Mouse (Mus musculus) forebrain, embryonic 14.5 days (tissue): Measurements from ENCODE around the gene Tram2. TPM values are rescaled to one million over a fixed set of nuclear protein-coding genes. Genes with fewer than 3 reads are reported as not detected.

ENCODE experiments used
- ATAC-seq: fragments of 200-750 bp; cut with Nextera tagmentation; 2 replicates; pipeline ENCODE4 v1.8.0; 2017; ENCODE audit warnings: mild to moderate bottlenecking, moderate library complexity
- DNase-seq: peaks from one replicate; pipeline ENCODE4 v3.0.0-alpha.2; 2015; ENCODE audit warnings: low spot score
- H3K27ac ChIP-seq: fragments of 300-500 bp; sonication (generic); 2 replicates; pipeline ENCODE4 v1.5.1; 2014; ENCODE audit warnings: low read depth, mild to moderate bottlenecking, control low read depth, low read length, moderate library complexity
- H3K27me3 ChIP-seq: fragments of 300-500 bp; sonication (generic); replicated peaks from 2 replicates; pipeline ENCODE4 v1.6.1; 2014; ENCODE audit warnings: low read length, control low read depth, mixed read lengths; ENCODE audit not compliant: control insufficient read depth, insufficient read depth
- H3K36me3 ChIP-seq: fragments of 300-500 bp; sonication (generic); 2 replicates; pipeline ENCODE4 v1.6.1; 2014; ENCODE audit warnings: low read length, control low read depth; ENCODE audit not compliant: control insufficient read depth, insufficient read depth
- H3K4me1 ChIP-seq: fragments of 300-500 bp; sonication (generic); 2 replicates; pipeline ENCODE4 v1.6.1; 2014; ENCODE audit warnings: antibody characterized with exemption, low read length, control low read depth; ENCODE audit not compliant: control insufficient read depth, insufficient read depth
- H3K4me2 ChIP-seq: fragments of 300-500 bp; sonication (generic); 2 replicates; pipeline ENCODE4 v1.6.1; 2014; ENCODE audit warnings: mild to moderate bottlenecking, control low read depth, low read length
- H3K4me3 ChIP-seq: fragments of 300-500 bp; sonication (generic); 2 replicates; pipeline ENCODE4 v1.5.1; 2014; ENCODE audit warnings: low read depth, low read length, control low read depth
- H3K9ac ChIP-seq: fragments of 300-500 bp; sonication (generic); 2 replicates; pipeline ENCODE4 v1.6.1; 2014; ENCODE audit warnings: mild to moderate bottlenecking, low read length, control low read depth, moderate library complexity
- H3K9me3 ChIP-seq: fragments of 300-500 bp; sonication (generic); replicated peaks from 2 replicates; pipeline ENCODE4 v1.6.1; 2016; ENCODE audit warnings: low read length, control low read depth, mixed read lengths; ENCODE audit not compliant: control insufficient read depth
- WGBS: fragments of 180-500 bp; shearing (Covaris S2); extraction: QIAGEN DNeasy Blood & Tissue Kit; methylation state at CpG from one replicate; pipeline ENCODE4 v1.1.7; 2014; 5-methylcytosine and 5-hydroxymethylcytosine counted together
- polyA plus RNA-seq: library from polyadenylated mRNA; unstranded; fragments of >200 nt; fragmentation: Nextera tagmentation; extraction: Ambion mirVana; gene quantifications from 2 replicates; pipeline ENCODE4 v1.2.1, GENCODE M21; 2014

Tram2 gene
- polyA plus RNA-seq: 2.2 and 2.3 TPM in 2 replicates

GRCm38 (mm10) chr1:21079217-21079773 lies at the start of gene Tram2:
Gene Tram2, minus strand, starts transcription at chr1:21079229.
- no peaks in the 10 kb centered on the region for H3K27me3 ChIP-seq
- DNase-seq (peak; percentile 88), ATAC-seq (peak; percentile 94)
- H3K4me1 ChIP-seq: peaks cover 10% of the 10 kb centered on the region; the same call in 1 of the 2 replicates
- peak within 1 kb of the TSS; percentile 60 for H3K4me3 ChIP-seq
- no peaks in the 10 kb centered on the region for H3K36me3 ChIP-seq
- no peaks in the 10 kb centered on the region for H3K9me3 ChIP-seq
- H3K4me2 ChIP-seq: peak within 1 kb of the TSS; percentile 72
- peak within 1 kb of the TSS; percentile 67 for H3K27ac ChIP-seq
- WGBS: under 1% methylated on average over 38 of the region's 52 CpGs
- peak within 1 kb of the TSS; percentile 78 for H3K9ac ChIP-seq

- H3K9me3 ChIP-seq: no peaks in the 10 kb centered on the region
- 85% methylated on average over 14 of the region's 14 CpGs for WGBS
- no peak overlapping the region for H3K27ac ChIP-seq
- no peak for ATAC-seq
- H3K9ac ChIP-seq: no peak overlapping the region
- no peaks in the 10 kb centered on the region for H3K4me1 ChIP-seq
- H3K36me3 ChIP-seq: no peaks in the 10 kb centered on the region
- no peak overlapping the region for H3K4me2 ChIP-seq
- no peaks in the 10 kb centered on the region for H3K27me3 ChIP-seq
- DNase-seq: no peak
- H3K4me3 ChIP-seq: no peak overlapping the region
Measured at GRCm38 (mm10) chr1:21124713-21125336, 45.8 kb upstream of the Tram2 start.

- ATAC-seq: no peak
- H3K4me1 ChIP-seq: no peaks in the 10 kb centered on the region
- no peaks in the 10 kb centered on the region for H3K27me3 ChIP-seq
- H3K4me3 ChIP-seq: no peak overlapping the region
- no peak for DNase-seq
- 89% methylated on average over 4 of the region's 4 CpGs for WGBS
- no peaks in the 10 kb centered on the region for H3K36me3 ChIP-seq
- H3K27ac ChIP-seq: no peak overlapping the region
- no peak overlapping the region for H3K4me2 ChIP-seq
- H3K9me3 ChIP-seq: no peaks in the 10 kb centered on the region
- H3K9ac ChIP-seq: no peak overlapping the region
Measured at GRCm38 (mm10) chr1:21103784-21104183, 24.8 kb upstream of the Tram2 start.

- ATAC-seq (no peak), DNase-seq (peak; percentile 29)
- H3K4me1 ChIP-seq: no peaks in the 10 kb centered on the region
Measured at GRCm38 (mm10) chr1:21101221-21102006, 22.4 kb upstream of the Tram2 start.

GRCm38 (mm10) chr1:21100726-21101125 lies 21.7 kb upstream of the Tram2 start:
- ATAC-seq (no peak), DNase-seq (no peak)
- no peaks in the 10 kb centered on the region for H3K36me3 ChIP-seq
- no peaks in the 10 kb centered on the region for H3K27me3 ChIP-seq
- H3K9ac ChIP-seq: no peak overlapping the region
- H3K9me3 ChIP-seq: no peaks in the 10 kb centered on the region
- no peak overlapping the region for H3K27ac ChIP-seq
- no peak overlapping the region for H3K4me2 ChIP-seq
- 91% methylated on average over 4 of the region's 4 CpGs for WGBS
- no peak overlapping the region for H3K4me3 ChIP-seq
- H3K4me1 ChIP-seq: no peaks in the 10 kb centered on the region

More at GRCm38 (mm10) chr1:21101221-21102006, 22.4 kb upstream of the Tram2 start:
- Histone ChIP-seq H3K4me3 (no peak overlapping the region), H3K9me3 (no peaks in the 10 kb centered on the region), H3K36me3 (no peaks in the 10 kb centered on the region), H3K9ac (no peak overlapping the region), H3K27me3 (no peaks in the 10 kb centered on the region), H3K4me2 (no peak overlapping the region), H3K27ac (no peak overlapping the region)
- WGBS: 62% methylated on average over 15 of the region's 15 CpGs

GRCm38 (mm10) chr1:21097001-21097989 lies 18.3 kb upstream of the Tram2 start:
- H3K4me2 ChIP-seq: no peak overlapping the region
- no peaks in the 10 kb centered on the region for H3K27me3 ChIP-seq
- H3K9ac ChIP-seq: no peak overlapping the region
- H3K27ac ChIP-seq: no peak overlapping the region
- H3K4me3 ChIP-seq: no peak overlapping the region
- 87% methylated on average over 23 of the region's 23 CpGs for WGBS
- H3K4me1 ChIP-seq: no peaks in the 10 kb centered on the region
- DNase-seq (no peak), ATAC-seq (no peak)
- H3K36me3 ChIP-seq: no peaks in the 10 kb centered on the region
- no peaks in the 10 kb centered on the region for H3K9me3 ChIP-seq

GRCm38 (mm10) chr1:21094644-21095215 lies 15.7 kb upstream of the Tram2 start:
- H3K4me2 ChIP-seq: no peak overlapping the region
- H3K36me3 ChIP-seq: no peaks in the 10 kb centered on the region
- no peak overlapping the region for H3K9ac ChIP-seq
- WGBS: 80% methylated on average over 4 of the region's 4 CpGs
- H3K9me3 ChIP-seq: no peaks in the 10 kb centered on the region
- H3K4me1 ChIP-seq: no peaks in the 10 kb centered on the region
- no peak overlapping the region for H3K4me3 ChIP-seq
- H3K27me3 ChIP-seq: no peaks in the 10 kb centered on the region
- DNase-seq: no peak
- no peak overlapping the region for H3K27ac ChIP-seq
- ATAC-seq: no peak

- Histone ChIP-seq H3K27me3 (no peaks in the 10 kb centered on the region), H3K9me3 (no peaks in the 10 kb centered on the region), H3K27ac (no peak overlapping the region), H3K4me2 (no peak overlapping the region), H3K9ac (no peak overlapping the region), H3K36me3 (no peaks in the 10 kb centered on the region), H3K4me1 (no peaks in the 10 kb centered on the region), H3K4me3 (no peak overlapping the region)
- 68% methylated on average over 6 of the region's 6 CpGs for WGBS
- peak; percentile 29 for DNase-seq
- peak; percentile 26; the same call in 1 of the 2 replicates for ATAC-seq
Measured at GRCm38 (mm10) chr1:21089661-21090117, 10.7 kb upstream of the Tram2 start.
